17 mouse cellular contexts compared by ENCODE assay signal in the genomic region with DNA sequence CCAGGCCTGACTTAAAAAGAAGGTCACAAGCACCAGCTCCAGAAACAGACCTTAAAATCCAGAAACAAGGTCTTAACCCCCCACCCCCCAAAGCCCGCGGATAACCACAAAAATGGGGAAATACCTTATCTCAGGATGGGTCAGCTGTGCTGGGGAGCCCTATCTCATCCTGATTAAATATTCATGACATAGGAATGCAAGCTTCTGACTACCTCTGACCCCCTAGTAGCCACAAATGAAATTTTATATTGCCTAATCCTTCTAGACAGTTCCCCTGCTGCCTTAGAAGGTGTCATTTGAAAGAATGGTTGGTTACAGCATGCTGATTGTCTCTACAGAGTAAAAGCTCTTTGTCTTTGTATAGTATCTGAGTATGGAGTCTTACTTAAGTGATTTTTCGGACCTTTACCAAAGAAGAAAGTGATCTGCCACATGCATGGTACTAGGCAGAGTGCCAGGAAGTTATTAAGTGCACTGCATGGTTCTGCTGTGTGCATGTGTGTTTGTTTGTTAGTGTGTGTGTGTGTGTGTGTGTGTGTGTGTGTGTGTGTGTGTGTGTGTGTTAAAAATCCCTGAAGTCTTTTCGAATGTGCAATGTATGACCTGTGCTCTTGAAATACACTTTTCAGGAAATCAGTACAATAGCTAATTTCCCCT.
DNase-seq lines count a peak whose midpoint lies in the region; ATAC-seq and TF ChIP-seq lines count a peak whose summit lies in the region.
"Had no signal": no experiment of that assay in that cellular context is flagged by ENCODE, and none has a peak within 500 bp of the region (broad histone marks: within the 10 kb centered on the region; RNA-seq: fewer than 3 reads in every experiment).

No protein-coding gene starts in this region.

- TF ChIP-seq CTCF in G1E (IDR thresholded peaks at IDR 0.05; ENCODE audit: low read depth, low read length), result no peak
- no peak for TF ChIP-seq CTCF in brain, embryonic 14.5 days (IDR thresholded peaks at IDR 0.05; ENCODE audit: borderline replicate concordance, extremely low read depth, insufficient read depth, insufficient read length)

- no peaks in the 10 kb centered on the region for H3K36me3 ChIP-seq in hindbrain, embryonic 13.5 days
- no peaks in the 10 kb centered on the region for H3K36me3 ChIP-seq in hindbrain, embryonic 10.5 days
- no peaks in the 10 kb centered on the region for H3K36me3 ChIP-seq in G1E (replicated peaks)
- H3K36me3 ChIP-seq in midbrain, embryonic 15.5 days (replicated peaks), result no peaks in the 10 kb centered on the region
- H3K36me3 ChIP-seq: liver, embryonic 12.5 days; lung, embryonic 15.5 days; stomach, embryonic 15.5 days had no signal

- H3K27ac ChIP-seq in hindbrain, embryonic 13.5 days, result no peak overlapping the region
- H3K27ac ChIP-seq in hindbrain, embryonic 10.5 days, result no peak overlapping the region
- H3K27ac ChIP-seq in midbrain, embryonic 15.5 days, result no peak overlapping the region
- H3K27ac ChIP-seq: liver, embryonic 12.5 days; lung, embryonic 15.5 days; stomach, embryonic 15.5 days had no signal

- no peak overlapping the region for H3K4me3 ChIP-seq in hindbrain, embryonic 13.5 days
- H3K4me3 ChIP-seq in hindbrain, embryonic 10.5 days, result no peak overlapping the region
- H3K4me3 ChIP-seq in G1E (ENCODE audit: low read depth, low read length), result no peak overlapping the region
- H3K4me3 ChIP-seq in midbrain, embryonic 15.5 days, result no peak overlapping the region
- H3K4me3 ChIP-seq: liver, embryonic 12.5 days; lung, embryonic 15.5 days; stomach, embryonic 15.5 days had no signal

- H3K27me3 ChIP-seq in hindbrain, embryonic 13.5 days, result no peaks in the 10 kb centered on the region
- H3K27me3 ChIP-seq in hindbrain, embryonic 10.5 days (ENCODE audit: insufficient read depth, poor library complexity, severe bottlenecking), result no peaks in the 10 kb centered on the region
- H3K27me3 ChIP-seq in G1E (ENCODE audit: insufficient read depth, low read length), result no peaks in the 10 kb centered on the region
- H3K27me3 ChIP-seq in midbrain, embryonic 15.5 days (replicated peaks), result no peaks in the 10 kb centered on the region
- H3K27me3 ChIP-seq: liver, embryonic 12.5 days; lung, embryonic 15.5 days; stomach, embryonic 15.5 days had no signal

- H3K9ac ChIP-seq in hindbrain, embryonic 13.5 days, result no peak overlapping the region
- no peak overlapping the region for H3K9ac ChIP-seq in midbrain, embryonic 15.5 days
- H3K9ac ChIP-seq: liver, embryonic 12.5 days; lung, embryonic 15.5 days; stomach, embryonic 15.5 days had no signal

- H3K4me2 ChIP-seq in hindbrain, embryonic 13.5 days, result no peak overlapping the region
- H3K4me2 ChIP-seq in midbrain, embryonic 15.5 days, result no peak overlapping the region
- H3K4me2 ChIP-seq: liver, embryonic 12.5 days; lung, embryonic 15.5 days; stomach, embryonic 15.5 days had no signal

- H3K4me1 ChIP-seq in hindbrain, embryonic 13.5 days (replicated peaks), result peaks cover 5% of the 10 kb centered on the region
- peaks cover 7% of the 10 kb centered on the region for H3K4me1 ChIP-seq in hindbrain, embryonic 10.5 days (replicated peaks)
- peaks cover 8% of the 10 kb centered on the region for H3K4me1 ChIP-seq in G1E (ENCODE audit: insufficient read depth, low read depth, low read length)
- peaks cover 9% of the 10 kb centered on the region; the same call in 1 of the 2 replicates for H3K4me1 ChIP-seq in midbrain, embryonic 15.5 days
- H3K4me1 ChIP-seq: liver, embryonic 12.5 days; lung, embryonic 15.5 days; stomach, embryonic 15.5 days had no signal

- ATAC-seq in hindbrain, embryonic 13.5 days (ENCODE audit: low FRiP score), result peak; percentile 73; the same call in 1 of the 2 replicates
- ATAC-seq in G1E (ENCODE audit: extremely low read depth, insufficient number of reproducible peaks, low FRiP score, poor library complexity, severe bottlenecking), result peak; percentile 74
- peak; percentile 59 for ATAC-seq in midbrain, embryonic 15.5 days (replicated peaks)
- ATAC-seq: CD4-positive, CD25-positive, alpha-beta regulatory T cell, adult 4 months; intestine, embryonic 16.5 days; liver, embryonic 12.5 days had no signal

- 60% methylated on average over 4 of the region's 4 CpGs for WGBS in hindbrain, embryonic 13.5 days
- 69% methylated on average over 4 of the region's 4 CpGs for WGBS in hindbrain, embryonic 10.5 days
- WGBS in midbrain, embryonic 15.5 days, result 51% methylated on average over 4 of the region's 4 CpGs

- H3K9me3 ChIP-seq in hindbrain, embryonic 13.5 days, result no peaks in the 10 kb centered on the region
- H3K9me3 ChIP-seq in hindbrain, embryonic 10.5 days, result no peaks in the 10 kb centered on the region
- no peaks in the 10 kb centered on the region for H3K9me3 ChIP-seq in G1E (replicated peaks)
- H3K9me3 ChIP-seq in midbrain, embryonic 15.5 days, result no peaks in the 10 kb centered on the region
- H3K9me3 ChIP-seq: liver, embryonic 12.5 days; lung, embryonic 15.5 days; stomach, embryonic 15.5 days had no signal

- DNase-seq in hindbrain, embryonic 10.5 days (ENCODE audit: low spot score), result no peak
- DNase-seq in G1E (ENCODE audit: low spot score), result no peak
- peak; percentile 56 for DNase-seq in brain, embryonic 14.5 days (ENCODE audit: low read depth)
- DNase-seq in B cell, adult 2 months, result no peak
- DNase-seq in c-Kit-positive CD71-positive TER-119-positive erythroid progenitor cells, embryonic 14.5 days (ENCODE audit: low spot score), result no peak
- DNase-seq: adrenal gland, adult 2 months; cerebellum, adult 11 months; heart, postnatal 4 days; left cerebral cortex, postnatal 4 days; thymus, adult 2 months had no signal

- no peak for TF ChIP-seq POLR2A in brain, embryonic 14.5 days (IDR thresholded peaks at IDR 0.05; ENCODE audit: borderline replicate concordance, extremely low read depth, insufficient read depth, insufficient read length, poor library complexity, severe bottlenecking)
